Mouse (Mus musculus) kidney, adult 2 months (tissue): ENCODE data around the gene Gm42674.

Source experiments
- CTCF ChIP-seq: fragments of 200-500 bp; conservative IDR thresholded peaks from 2 replicates; pipeline ENCODE4 v1.5.1; 2011; ENCODE audit warnings: low read depth, mild to moderate bottlenecking, control low read depth, low read length, moderate library complexity, mixed read lengths; ENCODE audit not compliant: insufficient read depth, insufficient read length
- POLR2A ChIP-seq: fragments of 200-500 bp; IDR thresholded peaks from one replicate; pipeline ENCODE4 v1.6.1; 2011; ENCODE audit warnings: low read depth, low read length, control low read depth

GRCm38 (mm10) chr3:90615911-90616310, 14.2 kb downstream of the Gm42674 start:
- TF ChIP-seq POLR2A (no peak), CTCF (no peak)
